Mouse (Mus musculus) testis, adult 2 months (tissue): ENCODE measurements at regions not wholly inside any gene's neighbourhood (a gene's known extent, or its start where the extent isn't known, plus 50 kb on each side); places are given as distances from the start of the nearest gene placed in this dataset.

Experiments used
- CTCF ChIP-seq: fragments of 200-500 bp; IDR thresholded peaks from 2 replicates; pipeline ENCODE4 v1.5.1; 2012; ENCODE audit warnings: low read depth, mild to moderate bottlenecking, inconsistent platforms, low read length, moderate library complexity; ENCODE audit not compliant: control insufficient read depth, insufficient read depth, insufficient replicate concordance
- POLR2A ChIP-seq: fragments of 200-500 bp; IDR thresholded peaks from 2 replicates; pipeline ENCODE4 v1.6.1; 2012; ENCODE audit warnings: low read depth, mild to moderate bottlenecking, inconsistent platforms, low read length, moderate library complexity; ENCODE audit not compliant: control insufficient read depth

- no peak for TF ChIP-seq POLR2A
- TF ChIP-seq CTCF = no peak
These were observed 127.7 kb upstream of the Tank start for GRCm38 (mm10) chr2:61450731-61451130.
